Mouse (Mus musculus): ENCODE data around the gene Cox7a1.

Gene Cox7a1

GRCm38 (mm10) chr7:30224206-30224605 lies 40.3 kb downstream of the Cox7a1 start:
- no peak for DNase-seq

DNA sequence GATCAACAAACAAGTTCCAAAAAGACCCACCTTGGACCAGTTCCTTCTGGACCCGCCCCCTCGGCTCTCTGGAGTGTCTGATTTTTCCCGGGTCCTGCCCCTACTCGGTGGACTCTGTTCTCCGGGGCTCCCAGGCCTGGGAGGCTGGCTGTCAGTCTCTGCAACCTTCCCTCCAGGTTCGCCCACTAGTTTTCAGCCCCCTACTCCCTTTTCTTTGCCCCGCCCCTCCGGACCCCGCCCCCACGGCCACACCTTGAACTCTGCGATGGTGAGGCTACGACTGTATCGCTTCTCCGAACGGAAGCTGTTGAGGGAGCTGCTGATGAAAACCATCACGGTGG lies 47.4 kb downstream of the Cox7a1 start:
- DNase-seq = no peak

DNA sequence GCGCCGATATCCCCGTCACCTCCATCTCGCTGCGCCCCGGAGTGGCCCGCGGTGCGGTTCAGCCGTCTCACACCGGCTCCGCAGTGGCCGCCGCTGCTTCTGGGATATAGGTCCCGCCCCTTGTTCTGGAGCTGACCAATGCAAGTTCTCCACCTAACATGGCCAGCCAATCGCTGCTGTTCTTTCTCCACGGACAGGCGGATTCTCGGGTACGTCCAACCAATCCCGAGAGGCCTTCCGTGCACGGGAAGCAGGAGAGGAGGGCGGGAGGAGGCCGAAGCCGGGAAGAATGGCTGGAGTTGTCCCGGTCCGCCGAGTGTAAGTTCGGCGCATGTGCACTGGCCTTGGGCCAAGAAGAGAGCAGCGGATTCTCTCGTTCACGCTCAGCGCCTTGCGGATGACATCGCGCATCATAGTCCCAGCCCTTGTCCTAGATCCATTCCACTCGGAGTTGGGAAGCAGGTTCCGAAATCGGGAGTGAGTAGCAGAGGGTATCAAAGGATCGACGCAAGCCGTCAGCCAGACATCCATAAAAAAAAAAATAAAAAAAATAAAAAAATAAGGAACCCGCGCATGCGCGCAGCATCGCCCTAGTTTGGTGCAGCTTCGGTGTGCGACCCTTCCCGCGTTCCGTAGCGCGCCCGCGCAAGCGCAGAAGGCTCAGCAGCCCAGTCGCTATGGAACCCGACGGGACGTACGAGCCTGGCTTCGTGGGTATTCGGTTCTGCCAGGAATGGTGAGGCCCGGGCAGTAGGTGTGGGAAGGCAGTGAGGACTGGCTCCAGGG lies 47.9 kb downstream of the Cox7a1 start, which contains the start of the genes Polr2i and Tbcb:
Gene Polr2i (plus strand): TSS at position 280 of the 786 bp plus-strand sequence.
Gene Tbcb (minus strand): TSS at position 604 of the 786 bp plus-strand sequence.
- peak; percentile 97 to 99 for DNase-seq

DNA sequence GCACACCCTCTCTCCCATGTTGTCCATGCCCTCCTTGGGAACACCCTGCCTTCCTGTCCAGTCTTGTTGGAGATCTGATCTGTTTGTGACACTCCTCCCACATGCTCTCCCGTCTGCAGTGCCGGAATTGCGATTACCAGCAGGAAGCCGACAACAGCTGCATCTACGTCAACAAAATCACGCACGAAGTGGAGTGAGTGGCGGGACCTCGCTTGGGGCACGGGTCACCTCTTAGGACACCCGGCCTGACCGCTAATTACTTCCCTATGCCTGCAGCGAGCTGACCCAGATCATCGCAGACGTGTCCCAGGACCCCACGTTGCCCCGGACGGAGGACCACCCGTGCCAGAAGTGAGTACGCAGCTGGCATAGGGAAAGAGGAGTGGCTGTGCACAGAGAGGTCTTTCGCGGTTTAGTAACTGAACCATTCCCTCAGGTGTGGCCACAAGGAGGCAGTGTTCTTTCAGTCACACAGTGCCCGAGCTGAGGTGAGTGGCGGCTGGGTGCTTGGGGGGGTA lies 48.7 kb downstream of the Cox7a1 start:
- DNase-seq = peak; percentile 71 to 76

DNA sequence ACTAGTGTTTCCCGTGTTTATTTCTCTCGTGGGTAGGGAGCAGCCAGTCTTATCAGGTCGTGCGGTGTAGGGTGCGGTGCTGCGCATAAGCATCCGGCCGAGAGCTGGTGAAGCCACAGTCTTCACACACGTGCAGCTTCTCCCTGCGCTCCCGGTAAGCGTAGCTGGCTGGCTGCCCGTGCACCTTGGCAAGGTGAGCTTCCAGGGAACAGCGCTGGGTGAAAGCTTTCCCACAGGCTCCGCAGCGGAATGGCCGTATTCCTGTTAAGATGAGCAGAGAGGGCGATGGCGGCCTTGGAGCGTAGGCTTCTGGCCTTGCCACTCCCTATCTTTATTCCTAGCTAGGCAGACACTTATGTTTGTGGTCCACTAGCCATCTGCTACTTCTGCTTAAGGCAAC lies 49.4 kb downstream of the Cox7a1 start:
- DNase-seq = no peak

DNA sequence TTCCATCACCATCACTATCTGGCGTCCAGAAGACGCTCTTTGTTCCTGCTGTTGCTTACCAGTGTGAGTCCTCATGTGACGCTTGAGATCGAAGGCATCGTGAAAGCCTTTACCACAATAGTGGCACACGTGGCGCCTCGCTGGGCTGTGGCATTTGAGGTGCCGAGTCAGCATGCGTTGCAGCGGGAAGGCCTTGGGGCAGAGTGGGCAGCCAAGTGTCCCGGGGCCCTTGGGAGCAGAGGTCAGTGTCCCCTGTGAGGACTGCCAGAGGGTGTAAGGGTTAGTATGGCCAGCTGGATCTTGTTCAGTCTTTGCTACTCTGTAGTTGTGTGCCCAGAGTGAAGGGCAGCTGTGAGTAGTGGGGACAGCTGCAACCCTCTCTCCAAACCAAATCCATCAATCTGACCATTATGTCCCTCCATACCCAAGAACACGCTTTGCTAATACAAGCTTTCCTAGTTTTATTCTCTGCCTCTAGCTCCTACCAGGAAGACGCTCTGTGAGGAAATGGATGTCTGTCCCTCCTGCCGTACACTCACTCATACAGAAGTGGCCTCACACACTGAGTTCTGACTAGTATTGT lies 50.4 kb downstream of the Cox7a1 start:
- DNase-seq = peak; percentile 43 to 84

GRCm38 (mm10) chr7:30235091-30235490 lies 51.1 kb downstream of the Cox7a1 start:
- no peak for DNase-seq

GRCm38 (mm10) chr7:30235625-30236024 lies 51.7 kb downstream of the Cox7a1 start, which contains the start of gene Ovol3:
Gene Ovol3, minus strand, starts transcription at chr7:30235725.
- no peak for DNase-seq
